Mouse (Mus musculus) urinary bladder, postnatal 10 days (tissue): ENCODE measurements around the gene Ralgps2.

Experiments used
- DNase-seq: peaks from one replicate; pipeline ENCODE4 v3.0.0; 2022; ENCODE audit warnings: low spot score

Gene Ralgps2

GRCm38 (mm10) chr1:156905660-156906059, 33.8 kb downstream of the Ralgps2 start:
- no peak for DNase-seq

GRCm38 (mm10) chr1:156903899-156904298, 35.5 kb downstream of the Ralgps2 start:
- DNase-seq, result no peak

DNA sequence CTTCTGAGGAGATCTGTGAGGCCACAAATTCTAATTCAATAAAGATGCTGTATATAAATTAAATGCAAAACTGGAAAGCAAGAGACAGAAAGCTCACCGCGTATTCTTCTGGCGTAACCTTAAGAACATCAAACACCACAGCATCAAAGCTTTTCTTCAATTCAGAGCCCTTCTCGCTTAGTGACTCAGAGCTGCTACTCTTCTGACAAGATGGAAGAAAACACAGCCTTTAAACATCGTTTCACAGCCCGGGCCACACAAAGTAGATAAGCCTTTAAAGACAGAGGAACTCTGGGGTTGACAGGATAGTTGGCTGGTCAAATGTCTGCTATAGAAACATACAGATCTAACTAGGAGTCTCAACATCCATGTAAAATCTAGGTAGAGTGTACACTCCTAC, 37.7 kb downstream of the Ralgps2 start:
- no peak for DNase-seq

GRCm38 (mm10) chr1:156891561-156891960, 47.9 kb downstream of the Ralgps2 start:
- DNase-seq, result no peak

DNA sequence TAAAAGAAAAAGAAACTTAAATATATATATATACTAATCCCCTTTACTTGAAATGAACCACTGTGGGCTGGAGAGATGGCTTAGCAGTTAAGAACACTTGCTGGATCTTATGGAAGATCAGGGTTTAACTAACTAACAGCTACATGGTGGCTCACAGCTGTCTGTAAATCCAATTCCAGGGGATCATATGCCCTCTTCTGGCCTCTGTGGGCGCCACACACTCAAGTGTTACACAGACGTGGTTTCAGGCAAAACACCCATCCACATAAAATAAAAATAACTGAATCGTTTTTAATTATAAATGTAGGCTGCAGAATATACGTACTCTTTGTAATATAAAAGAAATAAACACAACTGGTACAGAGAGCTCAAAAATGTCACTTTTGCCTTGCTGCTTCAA, 50.6 kb downstream of the Ralgps2 start:
- DNase-seq, result no peak

DNA sequence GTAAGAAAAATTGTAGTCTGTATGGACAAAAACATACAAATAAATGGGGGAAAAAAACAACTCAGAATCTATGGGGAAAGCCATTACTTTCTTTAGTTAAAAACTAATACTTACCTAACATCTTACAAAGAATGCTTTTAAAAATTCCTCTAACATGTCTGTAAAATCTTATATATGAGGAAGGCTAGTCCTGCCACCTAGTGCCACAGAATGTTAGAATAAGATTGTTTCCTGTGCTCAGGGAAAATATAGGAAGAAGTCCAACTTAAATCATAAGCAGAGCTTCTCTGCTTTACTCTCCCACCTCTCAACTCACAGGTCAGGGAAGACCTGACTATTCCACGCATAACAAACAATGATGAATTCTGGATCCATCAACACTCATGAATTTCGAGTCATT, 53.5 kb downstream of the Ralgps2 start:
- DNase-seq, result no peak

- no peak for DNase-seq
Measured at GRCm38 (mm10) chr1:156884782-156885181, 54.6 kb downstream of the Ralgps2 start.

DNA sequence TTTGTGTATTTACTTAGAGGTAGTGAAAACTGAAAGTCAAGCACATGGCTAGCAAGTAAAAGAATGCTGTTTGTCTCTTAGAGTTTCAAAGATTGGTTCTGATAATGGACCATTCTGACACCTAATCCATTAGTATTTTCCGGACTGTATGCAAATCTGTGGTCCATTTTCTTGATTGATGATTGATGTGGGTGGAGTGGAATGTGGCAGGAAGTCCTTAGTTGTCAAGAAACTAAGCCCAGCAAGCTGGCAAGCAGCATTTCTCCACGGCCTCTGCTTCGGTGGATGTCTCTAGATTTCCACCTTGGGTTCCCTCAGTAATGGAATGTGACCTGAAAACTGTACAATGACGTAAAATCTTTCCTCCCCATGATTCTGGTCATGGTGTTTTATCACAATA, 68.8 kb downstream of the Ralgps2 start:
- no peak for DNase-seq

DNA sequence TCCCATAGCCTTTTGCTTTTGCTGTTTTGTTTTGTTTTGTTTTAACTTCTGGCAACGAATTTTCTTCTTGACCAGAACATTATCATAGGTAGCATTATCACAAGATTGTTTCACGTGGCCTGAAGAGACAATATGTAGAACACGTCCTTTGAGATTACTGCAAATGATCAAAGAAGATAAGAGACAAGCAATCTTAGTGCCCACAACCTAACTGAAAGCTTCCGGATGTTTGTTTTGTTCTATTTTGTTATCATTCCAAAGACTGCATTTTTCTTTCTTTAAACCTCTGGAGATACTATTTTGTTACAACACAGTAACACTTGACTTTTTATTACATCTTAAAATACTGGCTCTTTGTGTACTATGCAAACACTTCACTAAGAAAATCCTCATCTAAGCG, 69.4 kb downstream of the Ralgps2 start:
- no peak for DNase-seq

DNA sequence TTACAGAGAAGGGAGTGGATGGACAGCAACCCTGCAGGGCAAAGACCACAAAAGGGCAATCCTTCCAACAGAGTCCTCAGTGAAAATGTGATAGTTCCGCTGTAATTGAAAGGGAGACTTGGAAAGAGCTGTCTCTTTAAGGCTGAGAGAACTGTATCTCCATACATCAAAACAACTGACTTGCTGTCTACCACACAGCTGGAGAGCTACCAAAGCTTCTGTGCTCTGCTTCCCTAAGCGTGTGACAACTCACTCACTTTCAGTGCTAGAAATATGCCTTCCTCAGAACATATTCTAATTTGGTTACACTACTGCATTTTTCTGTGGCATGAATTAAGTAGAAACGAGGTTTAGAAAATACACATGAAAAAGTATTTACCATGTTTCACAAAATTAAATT, 75.2 kb downstream of the Ralgps2 start:
- no peak for DNase-seq

DNA sequence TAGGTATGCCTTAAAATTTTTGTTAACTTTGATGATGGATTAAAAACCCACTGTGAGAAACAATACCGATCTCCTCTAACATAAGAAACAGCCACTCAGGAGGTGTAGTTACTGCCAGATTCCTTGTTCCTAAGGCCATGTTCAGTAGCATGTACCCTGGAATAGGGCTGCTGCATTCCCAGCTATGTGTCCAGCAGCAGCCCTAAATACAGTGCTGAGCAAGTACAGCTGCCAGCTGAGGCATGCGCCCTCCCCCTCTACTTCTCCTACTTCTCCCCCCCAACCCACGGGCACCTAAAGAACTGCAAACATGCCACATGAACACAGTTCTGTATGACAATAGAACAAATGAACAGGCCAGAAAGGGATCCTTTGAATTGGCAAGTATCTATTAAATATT, 75.7 kb downstream of the Ralgps2 start:
- no peak for DNase-seq

DNA sequence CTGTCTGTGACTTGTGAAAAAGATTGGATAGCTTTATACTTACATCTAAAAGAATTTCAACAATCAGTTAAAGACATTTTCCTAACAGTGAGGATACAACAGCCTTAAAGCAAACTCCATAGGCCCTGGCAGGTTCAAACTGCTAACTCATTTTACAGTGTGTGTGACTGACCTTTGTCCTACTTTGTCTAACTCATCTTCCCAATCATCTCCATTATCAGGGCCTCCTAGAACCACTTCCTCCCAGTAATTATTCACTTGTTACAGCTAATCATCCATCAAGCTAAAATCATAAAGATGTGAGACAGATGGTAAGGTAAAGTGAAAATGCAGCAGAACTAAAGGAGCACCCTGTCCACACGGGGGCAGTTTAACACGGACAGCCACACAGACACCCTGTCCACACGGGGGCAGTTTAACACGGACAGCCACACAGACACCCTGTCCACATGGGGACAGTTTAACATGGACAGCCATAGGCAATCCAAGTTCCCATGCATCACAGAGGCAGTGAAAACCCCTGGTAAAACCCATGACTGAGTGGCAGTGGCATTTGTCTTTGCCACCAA, 77.9 kb downstream of the Ralgps2 start:
- no peak for DNase-seq

- no peak for DNase-seq
Measured at GRCm38 (mm10) chr1:156860266-156860665, 79.2 kb downstream of the Ralgps2 start.

DNA sequence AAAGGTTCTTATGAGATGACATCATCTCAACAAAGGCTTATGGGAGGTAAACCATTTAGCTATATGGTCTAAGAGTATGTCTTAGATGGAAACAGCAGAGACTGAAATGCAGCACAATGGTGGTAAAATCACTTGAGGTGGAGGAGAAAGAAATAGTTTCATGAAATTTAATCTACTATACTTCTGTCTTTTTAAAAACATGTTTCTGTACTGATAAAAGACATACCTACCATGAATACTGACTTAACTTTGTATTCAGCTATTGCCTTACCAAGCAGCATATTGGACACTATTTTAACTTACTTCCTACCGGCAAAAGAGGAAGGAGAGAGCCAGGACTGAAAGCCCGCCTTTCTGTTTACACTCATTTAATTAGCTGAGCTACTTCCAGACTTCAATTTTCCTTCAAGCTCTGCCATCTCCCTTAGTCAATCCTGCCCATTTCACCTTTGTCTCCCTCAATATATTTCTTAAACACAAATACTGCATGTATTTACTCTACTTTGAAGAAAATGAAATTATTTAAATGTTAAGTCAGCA, 79.6 kb downstream of the Ralgps2 start:
- DNase-seq, result no peak

GRCm38 (mm10) chr1:156859156-156859555, 80.3 kb downstream of the Ralgps2 start:
- DNase-seq, result no peak

GRCm38 (mm10) chr1:156856666-156857065, 82.8 kb downstream of the Ralgps2 start:
- no peak for DNase-seq

GRCm38 (mm10) chr1:156854558-156854957, 84.9 kb downstream of the Ralgps2 start:
- no peak for DNase-seq

DNA sequence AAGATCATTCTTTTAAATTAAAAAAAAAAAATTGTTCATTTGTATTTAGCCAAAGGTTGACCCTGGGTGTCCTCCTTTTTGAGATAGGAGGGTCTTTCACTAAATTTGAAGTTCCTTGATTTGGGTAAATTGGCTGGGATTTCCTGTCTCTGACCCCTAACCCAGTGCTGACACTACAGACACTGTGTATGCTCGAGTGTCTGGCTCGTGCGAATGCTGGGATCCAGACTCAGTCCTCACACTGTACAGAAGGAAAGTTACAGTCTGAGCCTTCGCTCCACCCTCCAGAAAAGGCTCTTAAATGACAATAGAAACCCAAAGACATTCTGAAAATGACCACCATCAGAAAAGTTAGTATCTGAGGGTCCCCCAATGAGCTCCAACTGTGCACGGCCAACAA, 86.6 kb downstream of the Ralgps2 start:
- DNase-seq, result no peak

- DNase-seq, result no peak
Measured at GRCm38 (mm10) chr1:156852409-156852808, 87.0 kb downstream of the Ralgps2 start.

DNA sequence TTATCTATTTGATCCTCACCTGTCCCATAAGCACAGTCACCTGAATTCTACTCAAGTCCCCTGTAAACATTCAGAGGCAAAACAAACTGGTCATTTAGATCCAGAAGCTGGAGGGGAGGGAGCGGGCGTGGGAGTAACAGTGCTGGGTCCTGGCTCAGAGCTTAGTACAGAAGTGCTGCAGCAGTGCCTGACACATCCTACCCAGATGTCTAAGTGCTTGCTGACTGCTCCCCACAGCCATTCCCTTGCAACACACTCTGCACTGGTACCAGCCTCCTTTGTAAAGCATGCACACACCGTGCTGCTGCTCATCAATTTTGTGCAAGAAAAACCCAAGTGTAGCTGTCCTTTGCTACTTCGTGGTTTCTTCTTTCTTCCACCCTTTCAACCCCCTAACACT, 92.3 kb downstream of the Ralgps2 start:
- DNase-seq, result no peak

DNA sequence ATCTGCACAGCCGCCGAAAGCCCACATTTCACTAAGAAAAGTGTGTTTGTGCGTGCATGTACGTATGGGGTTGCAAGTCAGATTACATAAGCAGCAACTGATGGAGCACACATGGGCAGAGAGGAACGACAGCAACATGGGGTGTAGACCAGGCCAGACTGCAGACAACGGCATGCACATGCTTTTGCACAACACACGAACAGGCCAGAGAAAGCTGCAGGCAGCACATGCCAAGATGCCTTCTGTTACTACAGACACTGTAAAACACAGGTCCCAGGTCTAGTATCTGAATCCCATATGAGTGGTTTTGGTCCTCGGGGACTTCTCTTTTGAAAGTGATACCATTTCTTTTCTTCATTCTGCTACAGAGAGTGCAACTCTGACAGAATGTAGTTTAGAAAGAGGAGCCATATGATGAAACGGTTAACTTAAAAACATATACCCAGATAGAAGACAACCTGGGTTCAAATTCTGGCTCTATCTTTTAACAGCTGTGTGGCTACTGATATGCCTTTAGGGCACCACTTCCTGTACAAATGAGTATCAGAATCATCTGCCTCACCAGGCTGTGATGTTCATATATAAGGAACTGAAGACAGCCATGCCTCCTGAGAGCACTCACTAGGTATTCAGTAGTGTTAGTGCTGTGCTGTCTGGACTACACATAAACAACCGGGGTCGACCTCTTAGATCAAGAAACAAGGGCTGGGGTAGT, 97.6 kb downstream of the Ralgps2 start:
- no peak for DNase-seq

- no peak for DNase-seq
Measured at GRCm38 (mm10) chr1:156838695-156839094, 100.7 kb downstream of the Ralgps2 start.

DNA sequence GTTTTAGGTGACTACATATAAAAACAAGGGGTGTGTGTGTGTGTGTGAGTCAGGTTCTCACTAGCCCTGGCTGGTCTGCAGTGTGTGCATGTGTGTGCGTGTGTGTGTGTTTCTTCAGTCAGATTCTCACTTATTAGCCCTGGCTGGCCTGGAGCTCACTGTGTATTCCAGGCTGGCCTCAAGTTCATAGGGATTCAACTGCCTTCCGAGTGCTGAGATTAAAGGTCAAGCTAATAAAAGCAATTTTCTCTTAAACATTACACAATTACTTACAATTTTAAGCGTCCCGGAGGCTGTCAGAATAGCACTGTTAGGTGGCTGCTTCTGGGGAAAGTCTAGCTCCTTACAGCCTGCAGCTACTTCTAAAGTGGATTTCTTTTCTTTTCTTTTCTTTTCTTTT, 101.2 kb downstream of the Ralgps2 start, which contains the start of gene Angptl1:
TSS of gene Angptl1 (plus strand) at position 386 of the 400 bp plus-strand sequence.
- DNase-seq, result no peak

DNA sequence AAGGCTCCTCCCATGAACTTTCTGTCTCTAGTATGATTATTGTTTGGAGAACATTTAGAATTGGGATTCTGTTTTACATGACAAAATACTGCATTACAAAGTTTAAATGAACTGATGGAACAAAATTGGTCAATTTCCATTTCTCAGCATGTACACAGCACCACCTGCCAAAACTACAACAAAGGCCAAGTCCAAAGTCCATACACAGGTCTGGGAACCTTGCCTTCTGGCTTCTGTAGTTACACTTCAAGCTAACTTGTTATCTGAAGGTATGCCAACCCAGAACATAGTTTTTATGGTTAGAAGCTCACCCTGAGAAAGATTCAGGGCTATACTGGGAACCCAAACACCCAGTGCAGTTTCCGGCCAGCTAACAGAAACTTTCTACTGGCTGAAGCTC, 120.2 kb downstream of the Ralgps2 start:
- no peak for DNase-seq
